Mouse (Mus musculus) T-helper 1 cell (primary cell): Measurements from ENCODE around the gene Slc7a14.

Experiments
- in situ Hi-C: fragments of 300-600 bp; cut with MboI, MseI; formaldehyde crosslinking; loops from one replicate; pipeline ENCODE4 v1.15.1; 2025; ENCODE audit warnings: high pct_unique_total_duplicates

Slc7a14 gene

GRCm38 (mm10) chr3:31261418-31262014 lies 48.7 kb downstream of the Slc7a14 start:
- in situ Hi-C loops: no loop called here

- in situ Hi-C loops: no loop called here
Measured at GRCm38 (mm10) chr3:31260964-31261346, 49.2 kb downstream of the Slc7a14 start.

- in situ Hi-C loops: no loop called here
Measured at GRCm38 (mm10) chr3:31260329-31260963, 49.7 kb downstream of the Slc7a14 start.

- in situ Hi-C loops: no loop called here
Measured at GRCm38 (mm10) chr3:31259553-31260255, 50.5 kb downstream of the Slc7a14 start.

GRCm38 (mm10) chr3:31254427-31254826 lies 55.8 kb downstream of the Slc7a14 start:
- in situ Hi-C loops: no loop called here

- in situ Hi-C loops: no loop called here
Measured at GRCm38 (mm10) chr3:31253862-31254261, 56.3 kb downstream of the Slc7a14 start.

- in situ Hi-C loops: no loop called here
Measured at GRCm38 (mm10) chr3:31252566-31252965, 57.6 kb downstream of the Slc7a14 start.

GRCm38 (mm10) chr3:31243478-31243877 lies 66.7 kb downstream of the Slc7a14 start:
- in situ Hi-C loops: loop anchor here (10.0 kb wide), 1 partner anchor 141 kb away; no protein-coding TSS in a partner anchor

- in situ Hi-C loops: loop anchor here (10.0 kb wide), 1 partner anchor 144 kb away; no protein-coding TSS in a partner anchor
Measured at GRCm38 (mm10) chr3:31240840-31241239, 69.3 kb downstream of the Slc7a14 start.

- in situ Hi-C loops: loop anchor here (10.0 kb wide), 1 partner anchor 145 kb away; no protein-coding TSS in a partner anchor
Measured at GRCm38 (mm10) chr3:31239645-31240044, 70.5 kb downstream of the Slc7a14 start.

GRCm38 (mm10) chr3:31237936-31238335 lies 72.2 kb downstream of the Slc7a14 start:
- in situ Hi-C loops: no loop called here

GRCm38 (mm10) chr3:31236146-31236545 lies 74.0 kb downstream of the Slc7a14 start:
- in situ Hi-C loops: no loop called here

- in situ Hi-C loops: no loop called here
Measured at GRCm38 (mm10) chr3:31234356-31234755, 75.8 kb downstream of the Slc7a14 start.

- in situ Hi-C loops: no loop called here
Measured at GRCm38 (mm10) chr3:31233746-31234312, 76.3 kb downstream of the Slc7a14 start.

- in situ Hi-C loops: no loop called here
Measured at GRCm38 (mm10) chr3:31229281-31229680, 80.9 kb downstream of the Slc7a14 start.

GRCm38 (mm10) chr3:31228487-31228886 lies 81.7 kb downstream of the Slc7a14 start:
- in situ Hi-C loops: no loop called here

- in situ Hi-C loops: no loop called here
Measured at GRCm38 (mm10) chr3:31223551-31223950, 86.6 kb downstream of the Slc7a14 start.

- in situ Hi-C loops: no loop called here
Measured at GRCm38 (mm10) chr3:31220040-31220439, 90.1 kb downstream of the Slc7a14 start.

GRCm38 (mm10) chr3:31219483-31219882 lies 90.7 kb downstream of the Slc7a14 start:
- in situ Hi-C loops: no loop called here

GRCm38 (mm10) chr3:31217523-31217922 lies 92.7 kb downstream of the Slc7a14 start:
- in situ Hi-C loops: no loop called here

GRCm38 (mm10) chr3:31213802-31214201 lies 96.4 kb downstream of the Slc7a14 start:
- in situ Hi-C loops: no loop called here
